Mouse (Mus musculus) layer of hippocampus, adult 2 months (tissue): ENCODE measurements around the gene Btnl4. TPM values are rescaled to one million over a fixed set of nuclear protein-coding genes. Genes with fewer than 3 reads are reported as not detected.
"Not testable (repeated sequence)": the region's sequence is repeated elsewhere in the genome, so short reads cannot be mapped to it uniquely, and the experiment has no call there.

Experiments
- DNase-seq, 2 experiments: peaks; one replicate each; pipeline ENCODE4 v3.0.0; 2022; ENCODE audit warnings: low spot score in 2 of 2
- H3K27ac ChIP-seq: fragments of 200-600 bp; 2 replicates; pipeline ENCODE4 v1.8.1; 2022
- H3K4me3 ChIP-seq: fragments of 200-600 bp; 2 replicates; pipeline ENCODE4 v1.8.1; 2022; ENCODE audit warnings: mild to moderate bottlenecking
- CTCF ChIP-seq: fragments of 200-600 bp; conservative IDR thresholded peaks from 2 replicates; pipeline ENCODE4 v1.8.1; 2022; ENCODE audit warnings: antibody characterized with exemption, mild to moderate bottlenecking, moderate library complexity
- long read RNA-seq, 2 experiments: library from polyadenylated mRNA; stranded (forward); transcript quantifications; one replicate each; pipeline ENCODE4 v2.0.0; 2021; ENCODE audit warnings: borderline mapping rate in 2 of 2
- total RNA-seq, 2 experiments: library from RNA; stranded (reverse); gene quantifications; 2 replicates each; pipeline ENCODE4 v1.2.3; 2021

Btnl4 gene
- not detected for total RNA-seq
- long read RNA-seq, experiment 1: 0 reads
- long read RNA-seq, experiment 2: 0 reads

DNA sequence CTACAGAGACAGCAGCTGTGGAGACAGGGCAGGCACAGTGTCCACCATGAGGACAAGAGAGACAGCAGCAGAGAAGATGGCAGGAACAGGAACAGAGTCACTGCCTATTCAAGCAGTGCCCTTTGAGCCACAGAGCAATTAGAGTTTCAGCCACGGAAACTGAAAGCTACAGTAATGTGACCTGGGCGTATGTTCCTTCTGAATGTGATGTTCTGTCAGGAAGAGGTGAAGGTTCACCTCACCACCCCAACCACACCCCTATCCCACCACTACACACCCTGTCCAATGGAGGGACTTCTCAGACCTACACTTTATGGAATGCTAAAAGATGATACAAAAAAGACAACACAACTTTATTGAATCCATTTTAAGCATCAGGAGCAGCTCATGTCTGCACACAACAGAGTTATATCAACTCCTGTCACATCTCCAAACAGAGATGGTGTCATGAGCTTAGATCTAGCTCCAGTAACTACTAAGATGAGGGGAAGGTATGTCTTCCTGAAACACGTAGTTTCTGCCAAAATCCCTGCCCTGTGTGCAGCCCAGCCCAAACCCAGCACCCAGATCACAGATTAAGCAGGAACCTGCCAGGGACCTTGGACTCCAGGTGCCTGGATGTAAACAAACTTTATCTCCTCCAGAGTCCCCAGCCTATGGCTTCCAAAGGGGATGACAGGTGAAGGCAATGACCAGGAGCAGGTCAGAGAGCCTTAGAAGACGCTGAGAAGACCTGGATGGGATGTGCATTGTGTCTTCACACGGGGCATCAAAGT, at the start of gene Btnl4:
Btnl4 (minus strand) TSS at position 81 of the 776 bp plus-strand sequence.
- H3K27ac ChIP-seq, H3K4me3 ChIP-seq, DNase-seq: not testable (repeated sequence)

DNA sequence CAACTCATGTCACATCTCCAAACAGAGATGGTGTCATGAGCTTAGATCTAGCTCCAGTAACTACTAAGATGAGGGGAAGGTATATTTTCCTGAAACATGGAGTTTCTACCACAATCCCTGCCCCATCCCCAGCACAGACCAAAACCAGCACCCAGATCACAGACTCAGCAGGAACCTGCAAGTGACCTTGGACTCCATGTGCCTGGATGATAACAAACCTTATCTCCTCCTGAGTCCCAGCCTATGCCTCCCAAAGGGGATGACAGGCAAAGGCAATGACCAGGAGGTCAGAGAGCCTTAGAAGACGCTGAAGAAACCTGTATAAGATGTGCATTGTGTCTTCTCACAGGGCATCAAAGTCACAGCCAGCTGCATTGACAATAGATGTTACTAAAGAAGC, 41.9 kb upstream of the Btnl4 start:
- TF ChIP-seq CTCF: no peak
- Histone ChIP-seq H3K27ac (no peak overlapping the region), H3K4me3 (no peak overlapping the region)
- no peak for DNase-seq

DNA sequence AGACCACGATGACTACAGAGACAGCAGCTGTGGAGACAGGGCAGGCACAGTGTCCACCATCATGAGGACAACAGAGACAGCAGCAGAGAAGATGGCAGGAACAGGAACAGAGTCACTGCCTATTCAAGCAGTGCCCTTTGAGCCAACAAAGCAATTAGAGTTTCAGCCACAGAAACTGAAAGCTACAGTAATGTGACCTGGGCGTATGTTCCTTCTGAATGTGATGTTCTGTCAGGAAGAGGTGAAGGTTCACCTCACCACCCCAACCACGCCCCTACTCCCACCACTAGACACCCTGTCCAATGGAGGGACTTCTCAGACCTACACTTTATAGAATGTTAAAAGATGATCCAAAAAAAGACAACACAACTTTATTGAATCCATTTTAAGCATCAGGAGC, 41.5 kb upstream of the Btnl4 start:
- DNase-seq, H3K27ac ChIP-seq: not testable (repeated sequence)

DNA sequence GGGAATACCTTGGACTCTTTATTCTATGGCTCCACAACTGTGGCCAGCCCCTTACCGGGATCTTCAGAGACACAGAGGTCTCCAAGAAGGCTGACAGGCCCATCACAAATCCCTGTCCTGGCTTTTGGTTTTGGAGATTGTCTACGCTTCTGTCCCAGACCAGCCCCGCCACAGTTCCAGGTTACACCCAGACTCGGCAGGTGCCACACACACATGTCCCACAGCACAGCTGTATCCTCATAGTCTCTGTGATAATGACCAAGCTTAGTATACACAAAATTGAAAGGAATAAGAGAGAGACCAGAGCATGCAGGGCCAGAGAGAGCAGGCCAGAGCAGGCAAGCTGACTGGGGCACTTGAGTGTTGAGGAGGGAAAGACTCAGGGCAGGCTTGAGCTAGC, 40.7 kb upstream of the Btnl4 start:
- Histone ChIP-seq H3K27ac (no peak overlapping the region), H3K4me3 (no peak overlapping the region)
- TF ChIP-seq CTCF: no peak
- no peak for DNase-seq

More for the DNA sequence above, 41.5 kb upstream of the Btnl4 start:
- H3K4me3 ChIP-seq: not testable (repeated sequence)

DNA sequence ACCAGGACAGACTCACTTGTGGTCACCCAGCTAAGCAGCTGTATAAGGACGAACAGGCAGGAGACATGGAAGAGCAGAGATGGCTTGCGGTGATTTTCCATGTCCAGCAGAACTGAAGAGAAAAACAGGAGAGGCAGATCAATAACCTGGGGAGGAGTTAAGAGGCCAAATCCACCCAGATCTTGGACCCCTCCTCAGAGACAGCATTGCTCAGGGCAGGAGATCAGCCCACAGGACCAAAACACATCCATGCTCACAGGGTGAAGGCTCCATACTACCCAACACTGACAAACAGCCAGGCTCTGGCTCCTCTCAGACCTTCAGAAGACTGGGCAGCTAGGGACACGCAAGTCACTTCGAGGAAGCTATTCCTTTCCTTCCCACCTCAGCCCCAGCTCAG, 40.1 kb upstream of the Btnl4 start, which contains the start of gene Btnl6:
Btnl6 (minus strand) TSS at position 101 of the 400 bp plus-strand sequence.
- no peak within 1 kb of the TSS for H3K4me3 ChIP-seq
- TF ChIP-seq CTCF: no peak
- no peak within 1 kb of the TSS for H3K27ac ChIP-seq
- DNase-seq: no peak

- TF ChIP-seq CTCF: no peak
- Histone ChIP-seq H3K27ac (no peak overlapping the region), H3K4me3 (no peak overlapping the region)
- DNase-seq: no peak
Measured at GRCm38 (mm10) chr17:34516514-34516913, 39.4 kb upstream of the Btnl4 start.

GRCm38 (mm10) chr17:34511723-34512122, 34.6 kb upstream of the Btnl4 start:
- H3K4me3 ChIP-seq, H3K27ac ChIP-seq, DNase-seq: not testable (repeated sequence)
- peak; percentile 47 for TF ChIP-seq CTCF

- DNase-seq: no peak
- no peak overlapping the region for H3K27ac ChIP-seq
- no peak overlapping the region for H3K4me3 ChIP-seq
- no peak for TF ChIP-seq CTCF
Measured at GRCm38 (mm10) chr17:34507591-34507990, 30.5 kb upstream of the Btnl4 start.

DNA sequence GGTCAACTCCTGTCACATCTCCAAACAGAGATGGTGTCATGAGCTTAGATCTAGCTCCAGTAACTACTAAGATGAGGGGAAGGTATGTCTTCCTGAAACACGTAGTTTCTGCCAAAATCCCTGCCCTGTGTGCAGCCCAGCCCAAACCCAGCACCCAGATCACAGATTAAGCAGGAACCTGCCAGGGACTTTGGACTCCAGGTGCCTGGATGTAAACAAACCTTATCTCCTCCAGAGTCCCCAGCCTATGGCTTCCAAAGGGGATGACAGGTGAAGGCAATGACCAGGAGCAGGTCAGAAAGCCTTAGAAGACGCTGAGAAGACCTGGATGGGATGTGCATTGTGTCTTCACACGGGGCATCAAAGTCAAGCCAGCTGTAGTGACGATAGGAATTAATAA, 20.6 kb upstream of the Btnl4 start:
- H3K4me3 ChIP-seq, H3K27ac ChIP-seq, DNase-seq: not testable (repeated sequence)

DNA sequence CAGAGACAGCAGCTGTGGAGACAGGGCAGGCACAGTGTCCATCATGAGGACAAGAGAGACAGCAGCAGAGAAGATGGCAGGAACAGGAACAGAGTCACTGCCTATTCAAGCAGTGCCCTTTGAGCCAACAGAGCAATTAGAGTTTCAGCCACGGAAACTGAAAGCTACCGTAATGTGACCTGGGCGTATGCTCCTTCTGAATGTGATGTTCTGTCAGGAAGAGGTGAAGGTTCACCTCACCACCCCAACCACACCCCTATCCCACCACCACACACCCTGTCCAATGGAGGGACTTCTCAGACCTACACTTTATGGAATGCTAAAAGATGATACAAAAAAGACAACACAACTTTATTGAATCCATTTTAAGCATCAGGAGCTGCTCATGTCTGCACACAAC, 20.2 kb upstream of the Btnl4 start:
- H3K4me3 ChIP-seq, DNase-seq, H3K27ac ChIP-seq: not testable (repeated sequence)

DNA sequence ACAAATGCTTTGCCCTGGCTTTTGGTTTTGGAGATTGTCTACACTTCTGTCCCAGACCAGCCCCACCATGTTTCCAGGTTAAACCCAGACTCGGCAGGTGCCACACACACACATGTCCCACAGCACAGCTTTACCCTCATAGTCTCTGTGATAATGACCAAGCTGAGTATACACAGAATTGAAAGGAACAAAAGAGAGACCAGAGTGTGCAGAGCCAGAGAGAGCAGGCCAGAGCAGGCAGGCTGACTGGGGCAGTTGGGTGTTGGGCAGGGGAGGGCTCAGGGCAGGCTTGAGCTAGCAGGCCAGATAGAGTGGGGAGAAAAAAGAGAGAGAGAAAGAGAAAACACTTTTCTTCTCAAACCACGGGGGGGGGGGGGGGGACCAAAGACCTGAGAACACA, 19.4 kb upstream of the Btnl4 start:
- DNase-seq: no peak
- Histone ChIP-seq H3K4me3 (no peak overlapping the region), H3K27ac (no peak overlapping the region)
- TF ChIP-seq CTCF: no peak

DNA sequence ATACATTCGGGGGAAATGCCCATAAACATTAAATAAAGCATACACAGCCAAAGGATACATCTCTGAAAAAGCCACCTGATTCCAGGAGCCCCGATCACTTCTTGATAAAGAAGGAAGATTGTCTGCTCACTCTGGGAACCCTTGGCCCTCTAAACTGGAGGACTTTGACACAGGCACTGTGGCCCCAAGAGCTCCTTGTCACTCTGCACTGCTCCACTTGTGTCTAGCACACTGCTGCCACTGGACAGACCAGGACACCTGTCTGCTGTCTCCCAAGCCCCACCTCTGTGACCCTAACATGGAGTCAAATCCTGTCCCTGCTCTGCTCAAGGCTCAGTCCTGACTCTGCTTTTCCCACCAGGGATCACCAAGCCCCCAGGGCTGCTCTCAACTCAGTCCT, 18.0 kb upstream of the Btnl4 start:
- not testable (repeated sequence) for DNase-seq, H3K27ac ChIP-seq, H3K4me3 ChIP-seq

GRCm38 (mm10) chr17:34492796-34493195, 15.7 kb upstream of the Btnl4 start:
- no peak overlapping the region for H3K27ac ChIP-seq
- no peak for DNase-seq
- H3K4me3 ChIP-seq: no peak overlapping the region
- no peak for TF ChIP-seq CTCF

- DNase-seq: no peak
- H3K4me3 ChIP-seq: no peak overlapping the region
- no peak for TF ChIP-seq CTCF
Measured at GRCm38 (mm10) chr17:34476427-34476826, 691 bp downstream of the Btnl4 start.

More at GRCm38 (mm10) chr17:34476427-34476826, 691 bp downstream of the Btnl4 start:
- H3K27ac ChIP-seq: no peak overlapping the region
